Mouse (Mus musculus): ENCODE measurements at regions not wholly inside any gene's neighbourhood (a gene's known extent, or its start where the extent isn't known, plus 50 kb on each side); places are given as distances from the start of the nearest gene placed in this dataset.

GRCm38 (mm10) chr11:24372616-24373015 lies 294.8 kb downstream of the Bcl11a start:
- Histone ChIP-seq H3K27me3 (ENCODE audit: low read depth, poor library complexity, severe bottlenecking) (peaks cover 41% of the 10 kb centered on the region), H3K27ac (replicated peaks) (no peak overlapping the region), H3K9me3 (replicated peaks) (no peaks in the 10 kb centered on the region), H3K4me1 (peaks cover 34% of the 10 kb centered on the region), H3K4me3 (no peak overlapping the region), H3K36me3 (no peaks in the 10 kb centered on the region)
- 58% methylated on average over 5 of the region's 5 CpGs for WGBS
- no peak for DNase-seq (ENCODE audit: low spot score)

DNA sequence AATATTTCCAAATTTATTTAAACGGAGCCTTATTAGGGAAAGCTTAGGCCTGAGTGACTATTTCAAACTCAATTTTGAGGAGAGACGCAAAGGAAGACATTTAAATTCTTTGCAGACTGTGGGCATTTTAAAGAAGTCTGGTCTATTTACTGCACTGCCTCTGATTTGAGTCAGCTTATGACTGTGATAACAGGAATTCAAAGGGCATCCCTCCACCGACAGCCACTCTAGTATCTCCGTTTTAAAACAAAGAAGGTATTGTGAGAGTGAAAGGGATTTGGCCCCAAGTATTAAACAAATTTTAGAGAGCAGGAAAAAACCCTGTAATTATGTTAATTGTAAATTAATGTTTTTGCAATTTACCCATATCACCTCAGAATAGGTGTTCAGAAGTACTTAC lies 295.4 kb downstream of the Bcl11a start:
- Histone ChIP-seq H3K9me3 (replicated peaks) (no peaks in the 10 kb centered on the region), H3K4me3 (no peak overlapping the region), H3K36me3 (no peaks in the 10 kb centered on the region), H3K27ac (replicated peaks) (no peak overlapping the region), H3K4me1 (peaks cover 35% of the 10 kb centered on the region), H3K27me3 (ENCODE audit: low read depth, poor library complexity, severe bottlenecking) (peaks cover 41% of the 10 kb centered on the region)
- no peak for DNase-seq (ENCODE audit: low spot score)
- 54% methylated on average over 4 of the region's 4 CpGs for WGBS

GRCm38 (mm10) chr11:24377530-24377929 lies 299.7 kb downstream of the Bcl11a start:
- peaks cover 8% of the 10 kb centered on the region for H3K4me1 ChIP-seq
- H3K4me3 ChIP-seq = no peak overlapping the region
- no peaks in the 10 kb centered on the region for H3K9me3 ChIP-seq (replicated peaks)
- 68% methylated on average over 2 of the region's 2 CpGs for WGBS
- no peak overlapping the region for H3K27ac ChIP-seq (replicated peaks)
- H3K27me3 ChIP-seq (ENCODE audit: low read depth, poor library complexity, severe bottlenecking) = peaks cover 10% of the 10 kb centered on the region
- no peak for DNase-seq (ENCODE audit: low spot score)
- no peaks in the 10 kb centered on the region for H3K36me3 ChIP-seq

DNA sequence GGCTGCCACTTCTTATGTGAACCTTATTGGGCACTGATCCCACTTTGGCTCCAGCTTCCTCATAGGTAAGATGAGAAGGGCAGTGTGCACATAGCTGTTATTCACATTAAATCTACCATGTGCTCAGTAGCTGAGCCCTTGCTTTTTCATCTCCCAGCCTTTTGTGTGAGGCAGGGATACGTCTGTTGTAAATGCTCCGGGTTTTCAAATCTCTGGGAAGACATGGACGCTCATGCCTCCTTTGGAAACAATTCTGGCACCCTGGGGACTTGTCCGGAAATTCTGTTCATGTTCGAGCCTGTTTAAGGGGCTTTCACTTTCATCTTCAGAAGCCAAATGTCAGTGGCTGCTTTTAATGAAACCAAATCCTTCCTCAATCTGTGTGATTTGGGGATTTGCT lies 312.7 kb downstream of the Bcl11a start:
- Histone ChIP-seq H3K9me3 (replicated peaks) (0 out of 2 replicates have a peak, but pooled peaks cover 3% of the 10 kb centered on the region), H3K36me3 (no peaks in the 10 kb centered on the region), H3K27ac (replicated peaks) (no peak overlapping the region), H3K4me1 (peaks cover 13% of the 10 kb centered on the region), H3K4me3 (no peak overlapping the region), H3K27me3 (ENCODE audit: low read depth, poor library complexity, severe bottlenecking) (no peaks in the 10 kb centered on the region)
- WGBS = 50% methylated on average over 5 of the region's 5 CpGs
- DNase-seq (ENCODE audit: low spot score) = no peak

DNA sequence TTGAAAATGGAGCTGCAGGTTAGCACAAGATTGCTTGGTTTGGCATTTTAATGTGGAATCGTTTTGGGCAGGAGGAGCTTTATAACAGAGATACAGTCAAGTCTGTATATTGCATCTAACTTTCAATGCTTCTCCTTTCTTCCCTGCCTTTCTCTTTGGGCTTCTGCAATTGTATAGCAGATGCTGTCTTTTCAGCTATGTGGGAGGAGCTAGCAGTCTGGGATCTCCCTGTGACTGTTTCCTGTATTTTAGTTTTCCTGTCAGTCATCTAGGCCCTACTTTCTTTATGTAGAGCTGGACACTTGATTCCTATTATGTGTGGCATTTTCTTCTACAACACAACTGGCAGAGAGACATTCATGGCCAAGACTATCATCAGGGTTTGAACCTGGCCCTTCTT lies 313.5 kb downstream of the Bcl11a start:
- Histone ChIP-seq H3K27ac (replicated peaks) (no peak overlapping the region), H3K4me3 (no peak overlapping the region), H3K27me3 (ENCODE audit: low read depth, poor library complexity, severe bottlenecking) (no peaks in the 10 kb centered on the region), H3K9me3 (replicated peaks) (0 out of 2 replicates have a peak, but pooled peaks cover 3% of the 10 kb centered on the region), H3K36me3 (no peaks in the 10 kb centered on the region), H3K4me1 (peaks cover 13% of the 10 kb centered on the region)
- 82% methylated on average over 1 of the region's 1 CpGs for WGBS
- DNase-seq (ENCODE audit: low spot score) = no peak

GRCm38 (mm10) chr11:24395478-24395877 lies 317.6 kb downstream of the Bcl11a start:
- Histone ChIP-seq H3K27me3 (ENCODE audit: low read depth, poor library complexity, severe bottlenecking) (no peaks in the 10 kb centered on the region), H3K27ac (replicated peaks) (no peak overlapping the region), H3K36me3 (no peaks in the 10 kb centered on the region), H3K9me3 (replicated peaks) (0 out of 2 replicates have a peak, but pooled peaks cover 3% of the 10 kb centered on the region), H3K4me1 (peaks cover 10% of the 10 kb centered on the region), H3K4me3 (no peak overlapping the region)
- WGBS = 94% methylated on average over 2 of the region's 2 CpGs
- DNase-seq (ENCODE audit: low spot score) = no peak

DNA sequence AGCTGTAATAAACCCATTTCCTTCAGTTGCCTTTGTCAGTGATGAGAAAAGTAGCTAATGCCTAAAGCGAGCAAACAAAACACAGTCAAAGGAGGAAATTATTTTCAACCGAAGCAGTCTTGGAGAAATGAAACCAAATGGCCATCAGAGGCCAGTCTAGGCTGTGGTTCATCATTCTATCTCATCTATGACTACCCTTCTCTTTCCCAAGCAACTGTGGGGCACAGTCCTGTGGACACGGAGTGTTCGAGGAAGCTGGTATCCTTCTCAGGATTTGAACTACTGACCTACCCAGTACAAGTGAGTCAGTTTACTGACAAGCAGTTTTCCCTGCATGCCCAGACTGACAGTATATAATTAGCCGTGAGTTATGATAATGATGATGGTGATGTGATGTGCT lies 319.1 kb downstream of the Bcl11a start:
- no peaks in the 10 kb centered on the region for H3K4me1 ChIP-seq
- H3K27me3 ChIP-seq (ENCODE audit: low read depth, poor library complexity, severe bottlenecking) = no peaks in the 10 kb centered on the region
- H3K27ac ChIP-seq (replicated peaks) = no peak overlapping the region
- 0 out of 2 replicates have a peak, but pooled peaks cover 3% of the 10 kb centered on the region for H3K9me3 ChIP-seq (replicated peaks)
- WGBS = 95% methylated on average over 5 of the region's 5 CpGs
- DNase-seq (ENCODE audit: low spot score) = no peak
- no peak overlapping the region for H3K4me3 ChIP-seq
- no peaks in the 10 kb centered on the region for H3K36me3 ChIP-seq

DNA sequence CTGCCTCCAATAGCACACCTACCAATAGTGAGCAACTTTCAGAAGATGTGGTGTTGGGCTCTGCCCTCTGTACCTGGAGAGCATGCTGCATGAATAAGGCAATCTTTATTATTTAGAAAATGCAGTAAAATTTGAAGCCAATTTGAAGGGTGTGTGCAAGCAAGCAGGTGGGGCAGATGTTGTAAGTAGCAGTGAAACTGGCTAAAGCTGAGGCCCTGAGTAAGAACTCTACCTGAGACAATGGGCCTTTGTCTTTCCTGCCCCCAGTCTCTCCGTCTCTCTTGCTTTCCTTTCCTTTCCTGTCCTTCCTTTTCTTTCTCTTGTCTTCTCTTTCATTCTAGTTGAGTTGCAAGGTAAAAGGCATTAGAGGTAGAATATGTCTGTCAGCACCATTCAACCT lies 319.9 kb downstream of the Bcl11a start:
- 62% methylated on average over 1 of the region's 1 CpGs for WGBS
- no peaks in the 10 kb centered on the region for H3K4me1 ChIP-seq

GRCm38 (mm10) chr11:24401151-24401550 lies 323.3 kb downstream of the Bcl11a start:
- Histone ChIP-seq H3K4me1 (no peaks in the 10 kb centered on the region), H3K36me3 (no peaks in the 10 kb centered on the region), H3K4me3 (no peak overlapping the region), H3K9me3 (replicated peaks) (no peaks in the 10 kb centered on the region), H3K27ac (replicated peaks) (no peak overlapping the region), H3K27me3 (ENCODE audit: low read depth, poor library complexity, severe bottlenecking) (no peaks in the 10 kb centered on the region)
- DNase-seq (ENCODE audit: low spot score) = no peak
- WGBS = 90% methylated on average over 3 of the region's 3 CpGs

More for the DNA sequence above, 319.9 kb downstream of the Bcl11a start:
- Histone ChIP-seq H3K4me3 (no peak overlapping the region), H3K9me3 (replicated peaks) (0 out of 2 replicates have a peak, but pooled peaks cover 3% of the 10 kb centered on the region), H3K27ac (replicated peaks) (no peak overlapping the region), H3K36me3 (no peaks in the 10 kb centered on the region), H3K27me3 (ENCODE audit: low read depth, poor library complexity, severe bottlenecking) (no peaks in the 10 kb centered on the region)
- DNase-seq (ENCODE audit: low spot score) = no peak

- WGBS = 71% methylated on average over 3 of the region's 3 CpGs
Measured at GRCm38 (mm10) chr11:24402127-24402526, 324.3 kb downstream of the Bcl11a start.

GRCm38 (mm10) chr11:24414804-24415203 lies 336.9 kb downstream of the Bcl11a start:
- Histone ChIP-seq H3K27ac (replicated peaks) (no peak overlapping the region), H3K36me3 (no peaks in the 10 kb centered on the region), H3K9me3 (replicated peaks) (peaks cover 6% of the 10 kb centered on the region), H3K27me3 (ENCODE audit: low read depth, poor library complexity, severe bottlenecking) (no peaks in the 10 kb centered on the region), H3K4me1 (no peaks in the 10 kb centered on the region), H3K4me3 (no peak overlapping the region)
- no peak for DNase-seq (ENCODE audit: low spot score)

More at GRCm38 (mm10) chr11:24402127-24402526, 324.3 kb downstream of the Bcl11a start:
- no peak overlapping the region for H3K4me3 ChIP-seq
- H3K27ac ChIP-seq (replicated peaks) = no peak overlapping the region
- no peaks in the 10 kb centered on the region for H3K36me3 ChIP-seq
- no peaks in the 10 kb centered on the region for H3K27me3 ChIP-seq (ENCODE audit: low read depth, poor library complexity, severe bottlenecking)
- H3K4me1 ChIP-seq = no peaks in the 10 kb centered on the region
- H3K9me3 ChIP-seq (replicated peaks) = no peaks in the 10 kb centered on the region
- DNase-seq (ENCODE audit: low spot score) = no peak

DNA sequence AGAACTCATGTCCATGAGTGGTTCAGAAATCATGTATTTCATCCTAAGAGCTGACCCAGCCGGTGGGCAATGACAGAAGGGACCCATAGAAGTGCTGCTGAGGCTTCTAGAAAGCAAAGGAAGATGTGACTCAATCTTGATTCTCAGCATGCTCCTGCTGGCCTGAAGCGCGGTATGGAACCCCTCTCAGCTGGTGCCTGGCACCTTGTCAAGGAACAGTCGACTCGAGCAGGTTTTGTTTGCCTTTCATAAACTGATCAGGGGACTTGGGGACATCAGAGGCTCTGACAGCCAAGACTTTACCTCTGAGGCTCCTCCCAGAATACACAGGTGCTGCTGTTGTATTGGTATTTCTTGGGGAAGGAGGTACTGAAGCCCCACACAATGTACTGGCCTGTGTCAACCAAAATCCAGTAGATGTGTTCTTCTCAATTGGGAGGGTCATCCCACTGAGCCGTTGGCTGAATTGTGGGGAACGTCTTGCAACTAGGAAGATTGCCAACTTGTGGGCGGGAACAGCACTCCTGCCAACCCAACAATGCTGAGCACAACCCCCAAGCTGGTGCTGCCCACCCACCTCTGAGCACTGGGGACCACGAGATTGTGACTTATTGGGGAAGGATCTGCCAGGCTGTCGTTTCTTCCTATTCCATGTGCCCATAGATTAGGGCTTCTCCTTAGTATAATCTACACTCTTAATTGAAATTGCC lies 344.4 kb downstream of the Bcl11a start:
- Histone ChIP-seq H3K27me3 (ENCODE audit: low read depth, poor library complexity, severe bottlenecking) (peaks cover 31% of the 10 kb centered on the region), H3K36me3 (no peaks in the 10 kb centered on the region), H3K4me3 (no peak overlapping the region), H3K27ac (replicated peaks) (no peak overlapping the region), H3K9me3 (replicated peaks) (peaks cover 6% of the 10 kb centered on the region), H3K4me1 (peaks cover 6% of the 10 kb centered on the region)
- DNase-seq (ENCODE audit: low spot score) = no peak
- WGBS = 89% methylated on average over 10 of the region's 10 CpGs

- Histone ChIP-seq H3K27ac (replicated peaks) (no peak overlapping the region), H3K9me3 (replicated peaks) (no peaks in the 10 kb centered on the region), H3K4me1 (peaks cover 17% of the 10 kb centered on the region), H3K4me3 (no peak overlapping the region), H3K27me3 (ENCODE audit: low read depth, poor library complexity, severe bottlenecking) (peaks cover 31% of the 10 kb centered on the region), H3K36me3 (no peaks in the 10 kb centered on the region)
- DNase-seq (ENCODE audit: low spot score) = no peak
- 89% methylated on average over 6 of the region's 6 CpGs for WGBS
Measured at GRCm38 (mm10) chr11:24423278-24423677, 345.4 kb downstream of the Bcl11a start.

Data from midbrain, embryonic 10.5 days (tissue).